Mouse (Mus musculus) kidney, embryonic 16.5 days (tissue): ENCODE data around the gene Rln1. TPM values are rescaled to one million over a fixed set of nuclear protein-coding genes. Genes with fewer than 3 reads are reported as not detected.

ENCODE experiments used
- ATAC-seq: fragments of 200-750 bp; cut with Nextera tagmentation; 2 replicates; pipeline ENCODE4 v1.8.0; 2017; ENCODE audit warnings: moderate TSS enrichment; ENCODE audit not compliant: low FRiP score, low TSS enrichment
- H3K27ac ChIP-seq: fragments of 300-500 bp; sonication (generic); 2 replicates; pipeline ENCODE4 v1.5.1; 2014; ENCODE audit warnings: low read length
- H3K27me3 ChIP-seq: fragments of 300-500 bp; sonication (generic); 2 replicates; pipeline ENCODE4 v1.6.1; 2014; ENCODE audit warnings: low read length, control low read depth, mixed read lengths; ENCODE audit not compliant: insufficient read depth
- H3K36me3 ChIP-seq: fragments of 300-500 bp; sonication (generic); 2 replicates; pipeline ENCODE4 v1.6.1; 2014; ENCODE audit warnings: low read length, control low read depth, mixed read lengths; ENCODE audit not compliant: insufficient read depth
- H3K4me1 ChIP-seq: fragments of 300-500 bp; sonication (generic); 2 replicates; pipeline ENCODE4 v1.6.1; 2014; ENCODE audit warnings: low read length, control low read depth, mixed read lengths; ENCODE audit not compliant: insufficient read depth
- H3K4me2 ChIP-seq: fragments of 300-500 bp; sonication (generic); replicated peaks from 2 replicates; pipeline ENCODE4 v1.6.1; 2014; ENCODE audit warnings: low read depth, low read length
- H3K4me3 ChIP-seq: fragments of 300-500 bp; sonication (generic); 2 replicates; pipeline ENCODE4 v1.5.1; 2014; ENCODE audit warnings: mild to moderate bottlenecking, low read length
- H3K9ac ChIP-seq: fragments of 300-500 bp; sonication (generic); replicated peaks from 2 replicates; pipeline ENCODE4 v1.6.1; 2014; ENCODE audit warnings: low read length
- H3K9me3 ChIP-seq: fragments of 300-500 bp; sonication (generic); 2 replicates; pipeline ENCODE4 v1.6.1; 2016; ENCODE audit warnings: low read length, control low read depth
- WGBS: fragments of 180-500 bp; shearing (Covaris S2); extraction: QIAGEN DNeasy Blood & Tissue Kit; methylation state at CpG from one replicate; pipeline ENCODE4 v1.1.7; 2014; 5-methylcytosine and 5-hydroxymethylcytosine counted together
- polyA plus RNA-seq: library from polyadenylated mRNA; unstranded; fragments of >200 nt; fragmentation: Nextera tagmentation; extraction: Ambion mirVana; gene quantifications from 2 replicates; pipeline ENCODE4 v1.2.1, GENCODE M21; 2015

The Rln1 gene
- polyA plus RNA-seq, 1 experiment from 2014 or later: 0.15 TPM

DNA sequence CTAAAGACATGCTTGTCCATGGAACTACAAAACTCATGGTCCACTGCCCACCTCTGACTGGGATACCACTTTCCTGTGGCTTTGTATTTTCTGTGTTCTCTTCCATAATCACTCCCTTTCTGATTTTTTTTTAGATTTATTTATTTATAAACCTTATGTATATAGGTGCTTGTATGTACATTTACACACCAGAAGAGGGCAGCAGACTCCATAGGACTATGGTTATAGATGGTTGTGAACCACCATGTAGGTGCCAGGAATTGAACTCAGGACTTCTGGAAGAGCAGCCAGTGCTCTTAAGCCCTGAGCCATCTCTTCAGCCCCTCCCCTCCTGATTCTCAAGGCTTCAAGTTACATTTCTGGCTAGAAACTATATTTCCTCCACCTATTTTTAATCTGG lies 25.6 kb downstream of the Rln1 start:
- Histone ChIP-seq H3K36me3 (peaks cover 5% of the 10 kb centered on the region; the same call in 1 of the 2 replicates), H3K4me2 (no peak overlapping the region), H3K9me3 (no peaks in the 10 kb centered on the region), H3K27me3 (no peaks in the 10 kb centered on the region), H3K9ac (no peak overlapping the region), H3K4me3 (no peak overlapping the region), H3K27ac (no peak overlapping the region), H3K4me1 (no peaks in the 10 kb centered on the region)
- ATAC-seq: no peak

- ATAC-seq: no peak
- H3K4me3 ChIP-seq: no peak overlapping the region
- H3K4me1 ChIP-seq: no peaks in the 10 kb centered on the region
- H3K36me3 ChIP-seq: peaks cover 15% of the 10 kb centered on the region
- H3K27me3 ChIP-seq: no peaks in the 10 kb centered on the region
- H3K4me2 ChIP-seq: no peak overlapping the region
- no peaks in the 10 kb centered on the region for H3K9me3 ChIP-seq
- H3K9ac ChIP-seq: no peak overlapping the region
- 98% methylated on average over 2 of the region's 2 CpGs for WGBS
- no peak overlapping the region for H3K27ac ChIP-seq
These were observed 32.4 kb downstream of the Rln1 start for GRCm38 (mm10) chr19:29302119-29302518.

DNA sequence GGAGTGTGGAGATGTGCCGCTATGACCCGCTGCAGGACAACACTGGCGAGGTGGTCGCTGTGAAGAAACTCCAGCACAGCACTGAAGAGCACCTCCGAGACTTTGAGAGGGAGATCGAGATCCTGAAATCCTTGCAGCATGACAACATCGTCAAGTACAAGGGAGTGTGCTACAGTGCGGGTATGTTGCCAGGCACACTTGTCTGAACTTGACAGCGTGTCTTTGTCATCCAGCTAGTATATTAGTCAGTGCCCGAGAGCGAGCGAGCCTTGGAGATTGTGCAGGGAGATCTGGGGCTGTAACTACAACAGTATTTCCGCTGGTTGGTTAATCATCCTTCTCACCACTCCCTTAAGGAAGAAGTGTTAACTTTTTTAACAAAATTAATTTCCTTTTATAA lies 33.6 kb downstream of the Rln1 start:
- no peak for ATAC-seq
- Histone ChIP-seq H3K4me3 (no peak overlapping the region), H3K36me3 (peaks cover 17% of the 10 kb centered on the region), H3K27me3 (no peaks in the 10 kb centered on the region), H3K4me1 (no peaks in the 10 kb centered on the region), H3K9ac (no peak overlapping the region), H3K9me3 (no peaks in the 10 kb centered on the region), H3K27ac (no peak overlapping the region), H3K4me2 (no peak overlapping the region)
- 93% methylated on average over 13 of the region's 13 CpGs for WGBS

- Histone ChIP-seq H3K4me3 (no peak overlapping the region), H3K9me3 (no peaks in the 10 kb centered on the region), H3K4me2 (no peak overlapping the region), H3K4me1 (no peaks in the 10 kb centered on the region), H3K27me3 (no peaks in the 10 kb centered on the region), H3K27ac (no peak overlapping the region), H3K9ac (no peak overlapping the region), H3K36me3 (peaks cover 20% of the 10 kb centered on the region)
- WGBS: 94% methylated on average over 1 of the region's 1 CpGs
- ATAC-seq: no peak
These were observed 37.1 kb downstream of the Rln1 start for GRCm38 (mm10) chr19:29297366-29297765.

- no peak for ATAC-seq
These were observed 38.3 kb downstream of the Rln1 start for GRCm38 (mm10) chr19:29296166-29296565.

DNA sequence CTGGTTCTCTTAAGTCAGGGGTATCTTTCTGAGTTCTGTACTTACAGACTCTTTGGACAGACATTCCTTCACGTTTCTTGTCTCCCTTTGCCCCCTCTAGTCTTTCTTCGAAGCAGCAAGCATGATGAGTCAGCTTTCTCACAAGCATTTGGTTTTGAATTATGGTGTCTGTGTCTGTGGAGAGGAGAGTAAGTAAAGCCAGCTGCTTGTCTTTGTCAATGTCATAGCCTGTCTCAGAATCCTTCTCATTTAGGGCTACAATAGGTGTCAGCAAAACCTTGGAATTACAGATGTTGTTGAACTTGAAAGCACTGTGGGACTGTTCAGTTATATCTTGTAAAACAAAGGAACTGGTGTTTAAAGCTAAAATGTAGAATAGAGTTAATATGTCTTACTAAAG lies 39.7 kb downstream of the Rln1 start:
- ATAC-seq: no peak
- H3K36me3 ChIP-seq: peaks cover 23% of the 10 kb centered on the region
- no peaks in the 10 kb centered on the region for H3K4me1 ChIP-seq
- H3K4me2 ChIP-seq: no peak overlapping the region
- H3K4me3 ChIP-seq: no peak overlapping the region
- no peaks in the 10 kb centered on the region for H3K27me3 ChIP-seq
- no peak overlapping the region for H3K27ac ChIP-seq
- WGBS: 48% methylated on average over 2 of the region's 2 CpGs
- no peaks in the 10 kb centered on the region for H3K9me3 ChIP-seq
- H3K9ac ChIP-seq: no peak overlapping the region

More at GRCm38 (mm10) chr19:29296166-29296565, 38.3 kb downstream of the Rln1 start:
- H3K9ac ChIP-seq: no peak overlapping the region
- no peak overlapping the region for H3K4me2 ChIP-seq
- H3K27me3 ChIP-seq: no peaks in the 10 kb centered on the region
- no peak overlapping the region for H3K4me3 ChIP-seq
- no peaks in the 10 kb centered on the region for H3K9me3 ChIP-seq
- no peaks in the 10 kb centered on the region for H3K4me1 ChIP-seq
- no peak overlapping the region for H3K27ac ChIP-seq
- peaks cover 31% of the 10 kb centered on the region for H3K36me3 ChIP-seq

- WGBS: 56% methylated on average over 4 of the region's 4 CpGs
- no peak for ATAC-seq
- Histone ChIP-seq H3K9ac (no peak overlapping the region), H3K27me3 (no peaks in the 10 kb centered on the region), H3K36me3 (peaks cover 22% of the 10 kb centered on the region), H3K27ac (no peak overlapping the region), H3K9me3 (no peaks in the 10 kb centered on the region), H3K4me2 (no peak overlapping the region), H3K4me1 (no peaks in the 10 kb centered on the region), H3K4me3 (no peak overlapping the region)
These were observed 41.9 kb downstream of the Rln1 start for GRCm38 (mm10) chr19:29292546-29292945.

DNA sequence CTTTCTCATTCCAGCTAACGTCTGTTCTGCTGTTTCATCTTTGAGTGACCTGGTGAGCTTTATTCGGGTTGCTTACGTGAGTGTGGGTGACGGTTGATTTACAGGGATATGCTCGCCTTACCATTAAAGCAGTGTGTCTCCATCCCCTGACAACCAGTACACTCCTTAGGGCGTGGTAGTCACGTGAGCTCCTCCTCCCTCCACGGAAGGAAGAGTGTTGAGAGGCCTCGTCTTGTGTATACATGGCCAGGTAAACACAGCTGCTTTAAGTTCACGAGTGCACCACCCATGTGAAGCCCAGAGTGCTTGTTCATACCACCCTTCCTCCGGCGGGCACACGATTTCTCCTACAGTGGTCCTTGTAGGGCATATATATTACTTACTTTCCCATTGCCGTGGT lies 42.9 kb downstream of the Rln1 start:
- no peaks in the 10 kb centered on the region for H3K27me3 ChIP-seq
- 69% methylated on average over 14 of the region's 14 CpGs for WGBS
- H3K4me3 ChIP-seq: no peak overlapping the region
- H3K4me2 ChIP-seq: no peak overlapping the region
- H3K4me1 ChIP-seq: no peaks in the 10 kb centered on the region
- no peak overlapping the region for H3K9ac ChIP-seq
- no peak for ATAC-seq
- H3K9me3 ChIP-seq: no peaks in the 10 kb centered on the region
- no peak overlapping the region for H3K27ac ChIP-seq
- H3K36me3 ChIP-seq: peaks cover 22% of the 10 kb centered on the region

- no peaks in the 10 kb centered on the region for H3K27me3 ChIP-seq
- no peaks in the 10 kb centered on the region for H3K9me3 ChIP-seq
- no peak overlapping the region for H3K9ac ChIP-seq
- H3K4me2 ChIP-seq: no peak overlapping the region
- no peak overlapping the region for H3K4me3 ChIP-seq
- 0 out of 2 replicates have a peak, but pooled peaks cover 2% of the 10 kb centered on the region for H3K4me1 ChIP-seq
- 72% methylated on average over 8 of the region's 8 CpGs for WGBS
- no peak overlapping the region for H3K27ac ChIP-seq
- no peak for ATAC-seq
- H3K36me3 ChIP-seq: peaks cover 24% of the 10 kb centered on the region
These were observed 46.6 kb downstream of the Rln1 start for GRCm38 (mm10) chr19:29287863-29288262.

DNA sequence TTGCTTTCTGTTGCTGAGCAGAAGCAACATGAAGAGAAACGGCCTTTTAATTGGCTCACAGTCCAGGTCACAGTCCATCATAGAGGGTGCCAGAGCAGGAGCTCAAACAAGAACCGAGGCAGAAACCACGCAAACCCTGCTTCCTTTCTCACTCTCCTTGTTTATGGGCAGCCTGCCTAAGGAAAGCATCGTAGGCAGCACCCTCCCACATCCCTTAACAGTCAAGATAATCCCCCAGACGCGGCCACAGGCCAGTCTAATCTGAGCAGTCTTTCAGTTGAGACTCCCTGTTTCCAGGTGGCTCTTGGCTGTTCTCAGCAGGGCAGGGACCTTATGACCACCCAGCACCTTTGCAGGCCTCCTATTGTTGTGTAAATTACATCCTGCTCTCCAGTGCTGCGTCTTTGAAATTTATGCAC lies 49.0 kb downstream of the Rln1 start:
- WGBS: 35% methylated on average over 7 of the region's 7 CpGs
- Histone ChIP-seq H3K27ac (no peak overlapping the region), H3K4me2 (no peak overlapping the region), H3K36me3 (peaks cover 12% of the 10 kb centered on the region), H3K4me1 (0 out of 2 replicates have a peak, but pooled peaks cover 2% of the 10 kb centered on the region), H3K4me3 (no peak overlapping the region), H3K27me3 (no peaks in the 10 kb centered on the region), H3K9me3 (no peaks in the 10 kb centered on the region), H3K9ac (no peak overlapping the region)
- ATAC-seq: no peak
